In the genomic region with DNA sequence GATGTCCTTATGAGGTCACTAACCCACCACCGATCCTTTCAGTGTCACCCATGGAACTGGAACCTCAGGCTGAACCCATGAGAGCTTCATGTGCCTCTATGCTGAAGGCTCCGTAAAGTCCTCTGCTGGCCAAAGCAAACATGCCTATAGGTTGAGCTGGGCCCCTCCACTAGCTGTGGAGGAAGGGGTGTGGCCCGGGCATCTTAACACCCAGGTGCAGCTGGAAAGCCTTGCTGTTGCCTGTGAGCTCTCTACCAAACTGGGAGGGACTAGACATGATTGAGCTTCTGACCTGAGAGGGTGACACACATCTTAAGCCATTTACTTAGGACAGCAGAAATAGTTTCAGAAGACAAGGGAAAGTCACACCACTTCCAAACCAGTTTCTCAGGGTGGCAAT, we compare ENCODE assay signal across 33 mouse cellular contexts. TPM values are rescaled to one million over a fixed set of nuclear protein-coding genes. Genes with fewer than 3 reads are reported as not detected.
DNase-seq lines count a peak whose midpoint lies in the region; ATAC-seq and TF ChIP-seq lines count a peak whose summit lies in the region.
"Had no signal": no experiment of that assay in that cellular context is flagged by ENCODE, and none has a peak within 500 bp of the region (broad histone marks: within the 10 kb centered on the region; RNA-seq: fewer than 3 reads in every experiment).

No protein-coding gene starts in this region.

- no peak for TF ChIP-seq CTCF in thymus, adult 2 months (IDR thresholded peaks at IDR 0.05; ENCODE audit: borderline replicate concordance, control insufficient read depth, extremely low read depth, insufficient read depth, low read length, poor library complexity)

- 0 out of 2 replicates have a peak overlapping the region, but pooled peaks have one; percentile 25 for H3K9ac ChIP-seq in lung, embryonic 16.5 days (ENCODE audit: low read length)
- no peak overlapping the region for H3K9ac ChIP-seq in stomach, embryonic 16.5 days (ENCODE audit: low read length)
- H3K9ac ChIP-seq: embryonic facial prominence, embryonic 13.5 days; forebrain, embryonic 12.5 days; forebrain, embryonic 15.5 days; hindbrain, embryonic 12.5 days; hindbrain, embryonic 15.5 days had no signal

- no peak for TF ChIP-seq POLR2A in thymus, adult 2 months (IDR thresholded peaks at IDR 0.05; ENCODE audit: control insufficient read depth, extremely low read depth, insufficient read depth, low read length, poor library complexity)

- 51% methylated on average over 3 of the region's 3 CpGs for WGBS in lung, embryonic 16.5 days
- 72% methylated on average over 3 of the region's 3 CpGs for WGBS in thymus, adult 2 months
- WGBS in stomach, embryonic 16.5 days, result 58% methylated on average over 3 of the region's 3 CpGs

- H3K4me1 ChIP-seq in lung, embryonic 16.5 days (replicated peaks; ENCODE audit: control insufficient read depth, insufficient read depth, low read length), result peaks cover 5% of the 10 kb centered on the region
- H3K4me1 ChIP-seq in thymus, adult 2 months (replicated peaks; ENCODE audit: control insufficient read depth, insufficient read depth, low read length), result peaks cover 16% of the 10 kb centered on the region
- H3K4me1 ChIP-seq in stomach, embryonic 16.5 days (ENCODE audit: control insufficient read depth, insufficient read depth, low read length), result 0 out of 2 replicates have a peak, but pooled peaks cover 5% of the 10 kb centered on the region
- H3K4me1 ChIP-seq: forebrain, embryonic 15.5 days; hindbrain, embryonic 15.5 days had no signal

- peak overlapping the region; percentile 14; the same call in 1 of the 2 replicates for H3K27ac ChIP-seq in lung, embryonic 16.5 days (ENCODE audit: low read length)
- no peak overlapping the region for H3K27ac ChIP-seq in thymus, adult 2 months (ENCODE audit: control insufficient read depth, insufficient read depth, low read length)
- peak overlapping the region; percentile 35; the same call in 1 of the 2 replicates for H3K27ac ChIP-seq in stomach, embryonic 16.5 days (ENCODE audit: low read length)
- H3K27ac ChIP-seq: embryonic facial prominence, embryonic 10.5 days; embryonic facial prominence, embryonic 13.5 days; forebrain, embryonic 12.5 days; forebrain, embryonic 15.5 days; hindbrain, embryonic 12.5 days; hindbrain, embryonic 15.5 days had no signal

- no peak for DNase-seq in lung, postnatal 4 days
- peak; percentile 8 for DNase-seq in thymus, postnatal 25 days
- no peak for DNase-seq in thymus, adult 2 months
- no peak for DNase-seq in adrenal gland, postnatal 25 days
- DNase-seq: adrenal gland, adult 2 months; adrenal gland, postnatal 14 days; cerebellum, adult 11-12 months; cerebellum, adult 8-10 months; cerebellum, postnatal 10 days; cerebellum, postnatal 36 days; embryo, embryonic 11 days; gastrocnemius, postnatal 10 days; gastrocnemius, postnatal 36 days; heart, adult 11 months had no signal

- ATAC-seq in lung, embryonic 16.5 days (ENCODE audit: low read depth), result peak; percentile 77
- peak; percentile 51; the same call in 1 of the 2 replicates for ATAC-seq in stomach, embryonic 16.5 days (ENCODE audit: insufficient read depth, low FRiP score)
- ATAC-seq: CD4-positive, CD25-positive, alpha-beta regulatory T cell, adult 4 months; forebrain, embryonic 15.5 days had no signal

- no peak overlapping the region for H3K4me2 ChIP-seq in lung, embryonic 16.5 days (ENCODE audit: low read depth, low read length)
- H3K4me2 ChIP-seq in stomach, embryonic 16.5 days (ENCODE audit: low read depth, low read length), result no peak overlapping the region
- H3K4me2 ChIP-seq: embryonic facial prominence, embryonic 13.5 days; forebrain, embryonic 12.5 days; forebrain, embryonic 15.5 days; heart, embryonic 11.5 days; hindbrain, embryonic 12.5 days; hindbrain, embryonic 15.5 days had no signal

- H3K27me3 ChIP-seq in lung, embryonic 16.5 days (ENCODE audit: control insufficient read depth, insufficient read depth, low read depth, low read length), result no peaks in the 10 kb centered on the region
- no peaks in the 10 kb centered on the region for H3K27me3 ChIP-seq in thymus, adult 2 months (ENCODE audit: control insufficient read depth, insufficient read depth, low read length)
- no peaks in the 10 kb centered on the region for H3K27me3 ChIP-seq in stomach, embryonic 16.5 days (ENCODE audit: control insufficient read depth, insufficient read depth, low read length)
- H3K27me3 ChIP-seq: embryonic facial prominence, embryonic 13.5 days; forebrain, embryonic 12.5 days; forebrain, embryonic 15.5 days; hindbrain, embryonic 12.5 days; hindbrain, embryonic 15.5 days had no signal

- H3K9me3 ChIP-seq in lung, embryonic 16.5 days (ENCODE audit: control insufficient read depth, low read length), result no peaks in the 10 kb centered on the region
- H3K9me3 ChIP-seq in stomach, embryonic 16.5 days (replicated peaks; ENCODE audit: control insufficient read depth, low read length), result no peaks in the 10 kb centered on the region
- H3K9me3 ChIP-seq: embryonic facial prominence, embryonic 13.5 days; forebrain, embryonic 12.5 days; forebrain, embryonic 15.5 days; hindbrain, embryonic 12.5 days; hindbrain, embryonic 15.5 days had no signal

- H3K36me3 ChIP-seq in lung, embryonic 16.5 days (ENCODE audit: control insufficient read depth, insufficient read depth, low read length), result no peaks in the 10 kb centered on the region
- no peaks in the 10 kb centered on the region for H3K36me3 ChIP-seq in thymus, adult 2 months (ENCODE audit: control insufficient read depth, insufficient read depth, low read length)
- H3K36me3 ChIP-seq in stomach, embryonic 16.5 days (ENCODE audit: control insufficient read depth, insufficient read depth, low read length), result no peaks in the 10 kb centered on the region
- H3K36me3 ChIP-seq: embryonic facial prominence, embryonic 10.5 days; embryonic facial prominence, embryonic 13.5 days; forebrain, embryonic 12.5 days; forebrain, embryonic 15.5 days; hindbrain, embryonic 12.5 days; hindbrain, embryonic 15.5 days had no signal

- no peak overlapping the region for H3K4me3 ChIP-seq in lung, embryonic 16.5 days (ENCODE audit: low read length)
- H3K4me3 ChIP-seq in thymus, adult 2 months (ENCODE audit: control insufficient read depth, insufficient read depth, low read length), result no peak overlapping the region
- no peak overlapping the region for H3K4me3 ChIP-seq in stomach, embryonic 16.5 days (replicated peaks; ENCODE audit: low read length)
- H3K4me3 ChIP-seq: embryonic facial prominence, embryonic 10.5 days; embryonic facial prominence, embryonic 13.5 days; erythroblast, embryonic 14.5 days; forebrain, embryonic 12.5 days; forebrain, embryonic 15.5 days; hindbrain, embryonic 12.5 days; hindbrain, embryonic 15.5 days had no signal

RNA-seq across cellular contexts. Expression of gene Psapl1, which starts 5.0 kb away (rescaled TPM):
- polyA plus RNA-seq in lung, embryonic 16.5 days (2015; fragmentation: Nextera tagmentation; extraction: Ambion mirVana), result 0.13 and 1.3 TPM in 2 replicates
- polyA plus RNA-seq in thymus, adult 2 months (2012; rRNA removed), result 1.2 and 2.1 TPM in 2 replicates
- 42.0 and 64.4 TPM in 2 replicates for polyA plus RNA-seq in stomach, embryonic 16.5 days (2015; fragmentation: Nextera tagmentation; extraction: Ambion mirVana)
- not detected in 2 replicates for total RNA-seq in adrenal gland, postnatal 25 days (2021)
- total RNA-seq: adrenal gland, adult 2 months; adrenal gland, postnatal 14 days; gastrocnemius, postnatal 10 days; gastrocnemius, postnatal 36 days; heart, adult 8-10 months; heart, postnatal 25 days; hematopoietic stem cell, adult 5-6 weeks; MEL had no signal
- polyA plus RNA-seq: adrenal gland, adult 2 months; brain, embryonic 14.5 days; CD4-positive, CD25-positive, alpha-beta regulatory T cell, adult 4 months; cortical plate, adult 2 months; erythroblast, embryonic 14.5 days; heart, embryonic 14.5 days; heart, postnatal 0 days; hindbrain, embryonic 15.5 days had no signal

Comparison
In these comparisons a context has a peak if more than half of its experiments do, and no peak if none do; other contexts are left out.
1. RNA of gene Psapl1, which starts 5.0 kb away (polyA plus RNA-seq): 42.0 to 64.4 TPM in stomach, embryonic 16.5 days; 1.2 to 2.1 TPM in thymus, adult 2 months and 0.13 to 1.3 TPM in lung, embryonic 16.5 days; every median in the first group is over 10 times any median in the second.